Mouse (Mus musculus): ENCODE data around the gene Extl2.

DNA sequence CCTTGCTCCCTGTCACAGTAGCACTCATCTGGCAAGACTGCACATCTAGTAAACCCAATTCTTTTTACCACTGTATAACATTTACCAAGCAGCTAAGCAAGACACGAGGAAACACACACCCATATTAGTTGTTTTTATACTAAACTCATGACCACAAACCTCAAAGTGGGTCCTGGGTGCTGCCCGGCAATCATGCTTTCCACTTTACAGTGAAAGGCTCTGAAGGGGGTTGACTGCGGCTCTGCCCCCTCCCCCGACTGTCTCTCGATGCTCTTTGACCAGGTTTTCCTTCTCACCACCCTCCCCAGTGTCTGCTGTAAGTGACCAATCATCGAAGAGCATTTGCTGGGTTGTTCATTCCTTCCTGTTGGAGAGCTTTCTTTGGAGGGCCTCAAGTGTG lies 33.0 kb upstream of the Extl2 start:
- no peak for TF ChIP-seq CTCF (IDR thresholded peaks at IDR 0.05; ENCODE audit: control insufficient read depth, insufficient read depth, insufficient replicate concordance, low read depth, low read length)
- no peak for TF ChIP-seq POLR2A (IDR thresholded peaks at IDR 0.05; ENCODE audit: control insufficient read depth, low read depth, low read length)

Measured in testis, adult 2 months (tissue).